Mouse (Mus musculus) kidney, postnatal 25 days (tissue): ENCODE data around the gene Tnfrsf8.
A peak's percentile ranks its signal among the peaks of the same experiment; 100 is the strongest.
"Not testable (repeated sequence)": the region's sequence is repeated elsewhere in the genome, so short reads cannot be mapped to it uniquely, and the experiment has no call there.

Experiments used
- DNase-seq, 2 experiments: peaks; one replicate each; pipeline ENCODE4 v3.0.0; 2021; ENCODE audit warnings: mixed read lengths in 2 of 2

The Tnfrsf8 gene

GRCm38 (mm10) chr4:145306422-145306821, 8.5 kb downstream of the Tnfrsf8 start:
- no peak for DNase-seq

GRCm38 (mm10) chr4:145305661-145306362, 9.2 kb downstream of the Tnfrsf8 start:
- DNase-seq: not testable (repeated sequence)

GRCm38 (mm10) chr4:145304109-145304508, 10.9 kb downstream of the Tnfrsf8 start:
- DNase-seq: no peak

- DNase-seq: no peak
These were observed 12.9 kb downstream of the Tnfrsf8 start for GRCm38 (mm10) chr4:145302106-145302505.

GRCm38 (mm10) chr4:145300210-145300927, 14.6 kb downstream of the Tnfrsf8 start:
- peak in 1 of 2 experiments; percentile 7 for DNase-seq

- no peak for DNase-seq
These were observed 15.6 kb downstream of the Tnfrsf8 start for GRCm38 (mm10) chr4:145299355-145299754.

- DNase-seq: no peak
These were observed 16.1 kb downstream of the Tnfrsf8 start for GRCm38 (mm10) chr4:145298846-145299245.

- peak; percentile 59 to 75 for DNase-seq
These were observed 19.2 kb downstream of the Tnfrsf8 start for GRCm38 (mm10) chr4:145295589-145296300.

GRCm38 (mm10) chr4:145294588-145294987, 20.4 kb downstream of the Tnfrsf8 start:
- no peak for DNase-seq

GRCm38 (mm10) chr4:145286369-145287120, 28.4 kb downstream of the Tnfrsf8 start:
- peak; percentile 40 to 87 for DNase-seq

GRCm38 (mm10) chr4:145284675-145285074, 30.3 kb downstream of the Tnfrsf8 start:
- no peak for DNase-seq

GRCm38 (mm10) chr4:145283441-145283840, 31.5 kb downstream of the Tnfrsf8 start:
- no peak for DNase-seq

GRCm38 (mm10) chr4:145280966-145281365, 34.0 kb downstream of the Tnfrsf8 start:
- DNase-seq: peak; percentile 77 to 93

- no peak for DNase-seq
These were observed 36.1 kb downstream of the Tnfrsf8 start for GRCm38 (mm10) chr4:145278724-145279370.

- no peak for DNase-seq
These were observed 36.7 kb downstream of the Tnfrsf8 start for GRCm38 (mm10) chr4:145278231-145278630.

GRCm38 (mm10) chr4:145276368-145277249, 38.4 kb downstream of the Tnfrsf8 start:
- no peak for DNase-seq

- no peak for DNase-seq
These were observed 40.1 kb downstream of the Tnfrsf8 start for GRCm38 (mm10) chr4:145274887-145275286.

- DNase-seq: no peak
These were observed 41.0 kb downstream of the Tnfrsf8 start for GRCm38 (mm10) chr4:145273923-145274322.

GRCm38 (mm10) chr4:145272763-145273162, 42.2 kb downstream of the Tnfrsf8 start:
- DNase-seq: no peak

GRCm38 (mm10) chr4:145271634-145272033, 43.3 kb downstream of the Tnfrsf8 start:
- no peak for DNase-seq

GRCm38 (mm10) chr4:145270136-145270535, 44.8 kb downstream of the Tnfrsf8 start:
- no peak for DNase-seq
